Mouse (Mus musculus) cerebellum, postnatal 10 days (tissue): ENCODE results near the gene Irx6.

ENCODE experiments used
- DNase-seq, 2 experiments: peaks; one replicate each; pipeline ENCODE4 v3.0.0; 2021; ENCODE audit warnings: mixed read lengths in 2 of 2

Irx6 gene

GRCm38 (mm10) chr8:92674244-92675128 lies at the start of gene Irx6:
Irx6 (plus strand) TSS chr8:92674288.
- peak; percentile 27 to 34 for DNase-seq

- no peak for DNase-seq
Observed at GRCm38 (mm10) chr8:92628711-92629650, 45.1 kb upstream of the Irx6 start.

- DNase-seq: no peak
Observed at GRCm38 (mm10) chr8:92633199-92633598, 40.9 kb upstream of the Irx6 start.

GRCm38 (mm10) chr8:92640820-92641219 lies 33.3 kb upstream of the Irx6 start:
- no peak for DNase-seq

GRCm38 (mm10) chr8:92646637-92647036 lies 27.5 kb upstream of the Irx6 start:
- peak; percentile 24 to 43 for DNase-seq

GRCm38 (mm10) chr8:92664207-92664606 lies 9.9 kb upstream of the Irx6 start:
- DNase-seq: no peak

GRCm38 (mm10) chr8:92670236-92670635 lies 3.9 kb upstream of the Irx6 start:
- DNase-seq: no peak

GRCm38 (mm10) chr8:92670656-92671195 lies 3.4 kb upstream of the Irx6 start:
- DNase-seq: no peak

GRCm38 (mm10) chr8:92671892-92672291 lies 2.2 kb upstream of the Irx6 start:
- no peak for DNase-seq

GRCm38 (mm10) chr8:92673101-92673500 lies 987 bp upstream of the Irx6 start:
- DNase-seq: no peak

- DNase-seq: peak; percentile 62 to 72
Observed at GRCm38 (mm10) chr8:92673555-92674243, 389 bp upstream of the Irx6 start.

- DNase-seq: no peak
Observed at GRCm38 (mm10) chr8:92678407-92678806, 4.3 kb downstream of the Irx6 start.

GRCm38 (mm10) chr8:92697361-92697760 lies 23.3 kb downstream of the Irx6 start:
- DNase-seq: no peak

GRCm38 (mm10) chr8:92698411-92698810 lies 24.3 kb downstream of the Irx6 start:
- peak; percentile 54 to 57 for DNase-seq

GRCm38 (mm10) chr8:92699922-92700540 lies 25.9 kb downstream of the Irx6 start:
- DNase-seq: no peak

- DNase-seq: peak; percentile 48 to 65
Observed at GRCm38 (mm10) chr8:92703375-92703774, 29.3 kb downstream of the Irx6 start.

GRCm38 (mm10) chr8:92706311-92706710 lies 32.2 kb downstream of the Irx6 start:
- no peak for DNase-seq

- no peak for DNase-seq
Observed at GRCm38 (mm10) chr8:92713286-92713685, 39.2 kb downstream of the Irx6 start.

GRCm38 (mm10) chr8:92717418-92717817 lies 43.3 kb downstream of the Irx6 start:
- no peak for DNase-seq

GRCm38 (mm10) chr8:92718057-92718456 lies 44.0 kb downstream of the Irx6 start:
- no peak for DNase-seq

GRCm38 (mm10) chr8:92721266-92721935 lies 47.3 kb downstream of the Irx6 start:
- peak; percentile 79 to 83 for DNase-seq
